In genomic region chr10:3996170-3996876, GRCm38 (mm10) we compare ENCODE assay signal across 8 mouse cellular contexts. TPM values are rescaled to one million over a fixed set of nuclear protein-coding genes. Genes with fewer than 3 reads are reported as not detected.
DNase-seq lines count a peak whose midpoint lies in the region; ATAC-seq and TF ChIP-seq lines count a peak whose summit lies in the region.

No protein-coding gene starts in this region.

- H3K9ac ChIP-seq in heart, embryonic 16.5 days (ENCODE audit: low read length): no peak overlapping the region
- 0 out of 2 replicates have a peak overlapping the region, but pooled peaks have one; percentile 13 for H3K9ac ChIP-seq in liver, embryonic 13.5 days
- no peak overlapping the region for H3K9ac ChIP-seq in neural tube, embryonic 12.5 days
- no peak overlapping the region; the same call in 1 of the 2 replicates for H3K9ac ChIP-seq in stomach, postnatal 0 days (ENCODE audit: low read length)

- no peak overlapping the region for H3K4me3 ChIP-seq in bone marrow, adult 2 months (replicated peaks; ENCODE audit: control insufficient read depth, low read depth, low read length)
- no peak overlapping the region for H3K4me3 ChIP-seq in embryonic fibroblast, embryonic 13.5 days (ENCODE audit: insufficient read depth, low read length)
- no peak overlapping the region for H3K4me3 ChIP-seq in heart, embryonic 16.5 days (ENCODE audit: low read length)
- H3K4me3 ChIP-seq in liver, embryonic 13.5 days (replicated peaks): no peak overlapping the region
- no peak overlapping the region for H3K4me3 ChIP-seq in neural tube, embryonic 12.5 days
- H3K4me3 ChIP-seq in stomach, postnatal 0 days (ENCODE audit: low read depth, low read length): peak overlapping the region; percentile 6; the same call in 1 of the 2 replicates

- TF ChIP-seq CTCF in bone marrow, adult 2 months (IDR thresholded peaks at IDR 0.05; ENCODE audit: control insufficient read depth, insufficient read depth, low read length): peak; percentile 80
- peak; percentile 57; the same call in 1 of the 2 replicates for TF ChIP-seq CTCF in embryonic fibroblast, embryonic 13.5 days (IDR thresholded peaks at IDR 0.05; ENCODE audit: borderline replicate concordance, insufficient read depth, low read length)
- TF ChIP-seq CTCF in stomach, postnatal 0 days (IDR thresholded peaks at IDR 0.05; ENCODE audit: low read depth): peak; percentile 91

- peaks cover 5% of the 10 kb centered on the region; the same call in 1 of the 2 replicates for H3K36me3 ChIP-seq in heart, embryonic 16.5 days (ENCODE audit: control insufficient read depth, insufficient read depth)
- peaks cover 73% of the 10 kb centered on the region for H3K36me3 ChIP-seq in liver, embryonic 13.5 days
- no peaks in the 10 kb centered on the region; the same call in none of the 2 replicates for H3K36me3 ChIP-seq in neural tube, embryonic 12.5 days
- H3K36me3 ChIP-seq in stomach, postnatal 0 days (ENCODE audit: control insufficient read depth, insufficient read depth, low read length): peaks cover 2% of the 10 kb centered on the region; the same call in 1 of the 2 replicates

- ATAC-seq in heart, embryonic 16.5 days (replicated peaks; ENCODE audit: extremely low read depth, insufficient read depth, low FRiP score): 0 out of 2 replicates have a peak, but pooled peaks have one; percentile 41
- no peak; the same call in 1 of the 2 replicates for ATAC-seq in liver, embryonic 13.5 days (ENCODE audit: low read depth)
- peak; percentile 68; the same call in 1 of the 2 replicates for ATAC-seq in neural tube, embryonic 12.5 days (ENCODE audit: low FRiP score, low read depth)
- peak; percentile 72 for ATAC-seq in stomach, postnatal 0 days (ENCODE audit: low FRiP score, low TSS enrichment)

- H3K27me3 ChIP-seq in heart, embryonic 16.5 days (ENCODE audit: control insufficient read depth, insufficient read depth, low read length): no peaks in the 10 kb centered on the region
- no peaks in the 10 kb centered on the region for H3K27me3 ChIP-seq in liver, embryonic 13.5 days
- no peaks in the 10 kb centered on the region for H3K27me3 ChIP-seq in neural tube, embryonic 12.5 days (replicated peaks)
- H3K27me3 ChIP-seq in stomach, postnatal 0 days (ENCODE audit: control insufficient read depth, insufficient read depth, low read length): no peaks in the 10 kb centered on the region

- H3K4me1 ChIP-seq in bone marrow, adult 2 months (ENCODE audit: control insufficient read depth, insufficient read depth, low read length): peaks cover 1% of the 10 kb centered on the region; the same call in 1 of the 2 replicates
- 0 out of 2 replicates have a peak, but pooled peaks cover 3% of the 10 kb centered on the region for H3K4me1 ChIP-seq in embryonic fibroblast, embryonic 13.5 days (ENCODE audit: control insufficient read depth, insufficient read depth, low read length)
- H3K4me1 ChIP-seq in heart, embryonic 16.5 days (ENCODE audit: control insufficient read depth, insufficient read depth, low read length): no peaks in the 10 kb centered on the region
- peaks cover 43% of the 10 kb centered on the region for H3K4me1 ChIP-seq in liver, embryonic 13.5 days (replicated peaks)
- no peaks in the 10 kb centered on the region for H3K4me1 ChIP-seq in neural tube, embryonic 12.5 days
- H3K4me1 ChIP-seq in stomach, postnatal 0 days (replicated peaks; ENCODE audit: control insufficient read depth, insufficient read depth): no peaks in the 10 kb centered on the region

- no peak overlapping the region for H3K27ac ChIP-seq in bone marrow, adult 2 months (ENCODE audit: control insufficient read depth, insufficient read depth, low read depth, low read length, poor library complexity)
- H3K27ac ChIP-seq in embryonic fibroblast, embryonic 13.5 days (ENCODE audit: insufficient read depth, low read length): no peak overlapping the region
- no peak overlapping the region for H3K27ac ChIP-seq in heart, embryonic 16.5 days (ENCODE audit: low read length)
- peak overlapping the region; percentile 58 for H3K27ac ChIP-seq in liver, embryonic 13.5 days
- no peak overlapping the region for H3K27ac ChIP-seq in neural tube, embryonic 12.5 days
- no peak overlapping the region for H3K27ac ChIP-seq in stomach, postnatal 0 days (replicated peaks)

- DNase-seq in CD4-positive, CD25-positive, alpha-beta regulatory T cell, adult 2 months (ENCODE audit: low read depth, low spot score): peak; percentile 86
- peak; percentile 78 for DNase-seq in kidney, postnatal 14 days
- peak; percentile 48 for DNase-seq in liver, embryonic 13.5 days
- DNase-seq in stomach, postnatal 0 days (ENCODE audit: low spot score): peak; percentile 81

- 50% methylated on average over 15 of the region's 15 CpGs for WGBS in bone marrow, adult 2 months
- WGBS in heart, embryonic 16.5 days: 52% methylated on average over 15 of the region's 15 CpGs
- WGBS in liver, embryonic 13.5 days (ENCODE audit: insufficient replicate concordance): 52% methylated on average over 15 of the region's 15 CpGs
- 59% methylated on average over 15 of the region's 15 CpGs for WGBS in neural tube, embryonic 12.5 days
- 42% methylated on average over 15 of the region's 15 CpGs for WGBS in stomach, postnatal 0 days

- no peak for TF ChIP-seq POLR2A in bone marrow, adult 2 months (IDR thresholded peaks at IDR 0.05; ENCODE audit: borderline replicate concordance, control insufficient read depth, low read depth, low read length)
- no peak for TF ChIP-seq POLR2A in embryonic fibroblast, embryonic 13.5 days (IDR thresholded peaks at IDR 0.05; ENCODE audit: low read depth, low read length)

- TF ChIP-seq EP300 in stomach, postnatal 0 days (optimal IDR thresholded peaks at IDR 0.05): no peak

- no peak overlapping the region for H3K4me2 ChIP-seq in heart, embryonic 16.5 days (ENCODE audit: low read depth, low read length)
- 0 out of 2 replicates have a peak overlapping the region, but pooled peaks have one; percentile 8 for H3K4me2 ChIP-seq in liver, embryonic 13.5 days
- H3K4me2 ChIP-seq in neural tube, embryonic 12.5 days (replicated peaks): no peak overlapping the region
- H3K4me2 ChIP-seq in stomach, postnatal 0 days (replicated peaks; ENCODE audit: low read depth): no peak overlapping the region

- no peaks in the 10 kb centered on the region for H3K9me3 ChIP-seq in heart, embryonic 16.5 days (replicated peaks; ENCODE audit: control insufficient read depth, low read length)
- no peaks in the 10 kb centered on the region for H3K9me3 ChIP-seq in liver, embryonic 13.5 days (replicated peaks)
- H3K9me3 ChIP-seq in neural tube, embryonic 12.5 days: no peaks in the 10 kb centered on the region
- H3K9me3 ChIP-seq in stomach, postnatal 0 days (ENCODE audit: control insufficient read depth, low read length): no peaks in the 10 kb centered on the region

RNA-seq across cellular contexts. Expression of gene Mthfd1l, which starts 23.4 kb away (rescaled TPM):
- 14.6 and 15.5 TPM in 2 replicates for polyA plus RNA-seq in bone marrow, adult 2 months (2011; ENCODE audit: insufficient read depth, insufficient read length, low replicate concordance, missing spikeins)
- 29.7 and 30.8 TPM in 2 replicates for polyA plus RNA-seq in embryonic fibroblast, embryonic 13.5 days (2011; ENCODE audit: insufficient read length, low read depth, missing spikeins)
- 10.1 and 10.2 TPM in 2 replicates for polyA plus RNA-seq in heart, embryonic 16.5 days (2015; fragmentation: Nextera tagmentation; extraction: Ambion mirVana)
- polyA plus RNA-seq in liver, embryonic 13.5 days (2015; fragmentation: Nextera tagmentation; extraction: Ambion mirVana): 26.0 and 31.2 TPM in 2 replicates
- 8.0 and 9.2 TPM in 2 replicates for polyA plus RNA-seq in neural tube, embryonic 12.5 days (2016; fragmentation: Nextera tagmentation; extraction: Ambion mirVana)
- polyA plus RNA-seq in stomach, postnatal 0 days (2015; fragmentation: Nextera tagmentation; extraction: Ambion mirVana): 5.4 and 5.5 TPM in 2 replicates
